Mouse (Mus musculus): ENCODE data around the gene Vps13d.

DNA sequence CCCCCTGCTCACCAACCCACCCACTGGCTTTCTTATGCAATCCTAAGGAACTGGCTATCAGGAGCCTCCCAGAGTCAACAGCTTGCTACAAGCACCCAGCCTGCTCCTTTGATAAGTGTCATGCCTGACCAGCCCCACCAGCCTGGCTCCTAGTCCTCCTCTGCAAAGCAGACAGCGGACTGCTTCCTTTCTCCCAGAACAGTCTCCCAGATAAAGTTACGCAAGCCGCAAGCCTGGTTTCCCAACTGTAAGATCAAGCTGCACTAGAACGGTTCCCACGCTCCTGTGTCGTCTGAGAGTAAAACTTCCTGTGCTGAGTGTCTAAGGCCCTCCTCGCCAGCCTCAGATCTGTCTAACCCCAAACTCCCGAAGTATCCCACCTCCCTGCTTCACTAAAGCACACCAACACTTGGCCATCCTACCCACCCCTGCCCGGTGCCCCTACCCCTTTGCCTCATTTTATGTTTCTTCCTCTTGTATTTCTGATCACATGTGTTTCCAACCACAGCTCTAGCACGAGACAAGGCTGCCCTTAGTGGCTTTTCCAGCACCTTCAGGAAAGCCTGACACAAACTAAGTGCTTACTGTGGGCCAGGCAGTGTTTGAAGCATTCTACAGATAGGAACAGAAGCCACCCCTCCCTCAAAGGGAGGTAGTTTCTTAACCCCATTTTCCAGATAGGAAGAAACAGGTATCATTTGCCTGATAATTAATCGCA lies 5.3 kb upstream of the Vps13d start:
- TF ChIP-seq CTCF (IDR thresholded peaks at IDR 0.05; ENCODE audit: low read depth) (no peak), EP300 (IDR thresholded peaks at IDR 0.05; ENCODE audit: low read depth) (peak; percentile 91)
